Comparison of ENCODE assay signal across 8 mouse cellular contexts in the genomic region with DNA sequence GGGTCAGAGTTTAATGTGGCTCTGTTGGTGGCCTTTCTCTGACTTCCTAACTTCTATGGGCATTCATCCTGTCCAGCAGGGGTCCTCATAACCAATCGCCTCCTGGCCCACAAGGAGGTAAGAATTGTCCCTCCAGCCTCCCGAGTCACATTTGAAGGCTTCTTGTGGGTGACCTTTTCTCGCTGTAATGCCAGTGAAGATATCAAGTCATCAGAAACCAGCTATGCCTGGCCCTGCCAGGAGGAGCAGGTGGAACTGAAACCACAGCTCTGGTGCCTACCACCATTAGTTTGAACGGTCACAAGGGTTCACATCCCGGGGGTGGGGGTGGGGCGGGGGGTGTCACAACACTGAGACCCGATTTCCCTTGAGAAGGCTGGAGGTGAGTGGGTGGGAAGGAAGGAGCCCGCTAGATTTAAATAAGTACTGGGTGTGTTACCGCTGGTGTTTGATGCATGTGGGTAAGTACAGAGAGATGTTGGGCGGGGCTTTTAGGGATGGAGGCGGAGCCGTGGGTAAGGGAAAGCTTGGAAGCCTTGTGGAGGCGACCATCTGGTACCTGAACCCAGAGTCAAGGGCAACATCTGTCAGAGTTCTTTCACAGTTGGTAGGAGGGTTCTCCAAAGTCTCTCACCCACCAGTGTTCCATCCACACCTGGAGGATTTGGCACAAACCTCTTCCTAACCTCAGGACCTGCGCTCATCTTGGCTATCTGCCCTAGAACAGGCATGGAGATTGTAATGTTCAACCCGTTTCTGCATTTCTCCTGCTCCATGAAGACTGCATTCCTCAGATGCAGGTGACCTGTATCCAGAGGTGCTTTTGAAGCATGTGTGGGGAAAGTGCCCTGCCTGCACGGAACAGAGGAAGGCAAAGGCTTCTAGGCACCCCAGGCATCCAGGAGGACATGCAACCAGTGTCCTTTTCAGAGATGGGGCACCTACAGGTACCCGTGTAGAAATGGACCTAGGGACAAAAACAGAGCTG.
A peak's percentile ranks its signal among the peaks of the same experiment; 100 is the strongest.
DNase-seq lines count a peak whose midpoint lies in the region; ATAC-seq lines count a peak whose summit lies in the region.

No protein-coding gene starts in this region.

- no peaks in the 10 kb centered on the region for H3K27me3 ChIP-seq in midbrain, embryonic 11.5 days (ENCODE audit: control insufficient read depth, insufficient read depth, low read length)
- no peaks in the 10 kb centered on the region for H3K27me3 ChIP-seq in midbrain, embryonic 15.5 days (replicated peaks)
- 0 out of 2 replicates have a peak, but pooled peaks cover 7% of the 10 kb centered on the region for H3K27me3 ChIP-seq in embryonic facial prominence, embryonic 15.5 days
- H3K27me3 ChIP-seq in liver, embryonic 13.5 days, result peaks cover 8% of the 10 kb centered on the region

- DNase-seq in midbrain, embryonic 11.5 days (ENCODE audit: low spot score, missing footprints), result peak; percentile 26
- peak; percentile 33 for DNase-seq in liver, embryonic 13.5 days
- DNase-seq in thymus, postnatal 14 days, result peak; percentile 59
- DNase-seq in layer of hippocampus, adult 11-12 months (ENCODE audit: low spot score), result no peak
- no peak for DNase-seq in embryo, embryonic 10.5 days (ENCODE audit: low spot score)

- no peak overlapping the region for H3K4me2 ChIP-seq in midbrain, embryonic 11.5 days
- no peak overlapping the region for H3K4me2 ChIP-seq in midbrain, embryonic 15.5 days
- no peak overlapping the region for H3K4me2 ChIP-seq in embryonic facial prominence, embryonic 15.5 days (replicated peaks)
- peak overlapping the region; percentile 54 for H3K4me2 ChIP-seq in liver, embryonic 13.5 days

- H3K9me3 ChIP-seq in midbrain, embryonic 11.5 days (ENCODE audit: control insufficient read depth, low read length), result no peaks in the 10 kb centered on the region
- no peaks in the 10 kb centered on the region for H3K9me3 ChIP-seq in midbrain, embryonic 15.5 days
- no peaks in the 10 kb centered on the region for H3K9me3 ChIP-seq in embryonic facial prominence, embryonic 15.5 days (replicated peaks)
- H3K9me3 ChIP-seq in liver, embryonic 13.5 days (replicated peaks), result no peaks in the 10 kb centered on the region

- no peak for ATAC-seq in midbrain, embryonic 11.5 days (ENCODE audit: low FRiP score)
- ATAC-seq in midbrain, embryonic 15.5 days (replicated peaks), result no peak
- ATAC-seq in embryonic facial prominence, embryonic 15.5 days (ENCODE audit: insufficient number of reproducible peaks, low FRiP score, low TSS enrichment, low read depth), result peak; percentile 43; the same call in 1 of the 2 replicates
- ATAC-seq in liver, embryonic 13.5 days (ENCODE audit: low read depth), result peak; percentile 44; the same call in 1 of the 2 replicates
- no peak for ATAC-seq in frontal cortex, adult (ENCODE audit: low TSS enrichment)

- no peaks in the 10 kb centered on the region for H3K36me3 ChIP-seq in midbrain, embryonic 11.5 days (ENCODE audit: control insufficient read depth, insufficient read depth, low read length)
- H3K36me3 ChIP-seq in midbrain, embryonic 15.5 days (replicated peaks), result no peaks in the 10 kb centered on the region
- no peaks in the 10 kb centered on the region for H3K36me3 ChIP-seq in embryonic facial prominence, embryonic 15.5 days
- H3K36me3 ChIP-seq in liver, embryonic 13.5 days, result no peaks in the 10 kb centered on the region

- no peak overlapping the region for H3K4me3 ChIP-seq in midbrain, embryonic 11.5 days (ENCODE audit: low read depth, low read length)
- no peak overlapping the region for H3K4me3 ChIP-seq in midbrain, embryonic 15.5 days
- H3K4me3 ChIP-seq in embryonic facial prominence, embryonic 15.5 days (replicated peaks), result no peak overlapping the region
- peak overlapping the region; percentile 22 for H3K4me3 ChIP-seq in liver, embryonic 13.5 days (replicated peaks)

- WGBS in midbrain, embryonic 11.5 days, result 64% methylated on average over 17 of the region's 17 CpGs
- WGBS in midbrain, embryonic 15.5 days, result 66% methylated on average over 17 of the region's 17 CpGs
- WGBS in embryonic facial prominence, embryonic 15.5 days, result 55% methylated on average over 17 of the region's 17 CpGs
- 35% methylated on average over 17 of the region's 17 CpGs for WGBS in liver, embryonic 13.5 days (ENCODE audit: insufficient replicate concordance)

- no peak overlapping the region for H3K9ac ChIP-seq in midbrain, embryonic 11.5 days (ENCODE audit: low read length)
- no peak overlapping the region for H3K9ac ChIP-seq in midbrain, embryonic 15.5 days
- H3K9ac ChIP-seq in embryonic facial prominence, embryonic 15.5 days, result no peak overlapping the region
- H3K9ac ChIP-seq in liver, embryonic 13.5 days, result peak overlapping the region; percentile 18

- H3K27ac ChIP-seq in midbrain, embryonic 11.5 days (ENCODE audit: low read depth, low read length), result no peak overlapping the region
- H3K27ac ChIP-seq in midbrain, embryonic 15.5 days, result no peak overlapping the region
- no peak overlapping the region for H3K27ac ChIP-seq in embryonic facial prominence, embryonic 15.5 days (replicated peaks)
- no peak overlapping the region for H3K27ac ChIP-seq in liver, embryonic 13.5 days

- H3K4me1 ChIP-seq in midbrain, embryonic 11.5 days (ENCODE audit: control insufficient read depth, insufficient read depth, low read length), result no peaks in the 10 kb centered on the region
- H3K4me1 ChIP-seq in midbrain, embryonic 15.5 days, result no peaks in the 10 kb centered on the region
- no peaks in the 10 kb centered on the region; the same call in 1 of the 2 replicates for H3K4me1 ChIP-seq in embryonic facial prominence, embryonic 15.5 days
- H3K4me1 ChIP-seq in liver, embryonic 13.5 days (replicated peaks), result peaks cover 57% of the 10 kb centered on the region

Comparison
In these comparisons a context has a peak if more than half of its experiments do, and no peak if none do; other contexts are left out.
1. ATAC-seq: peak in embryonic facial prominence, embryonic 15.5 days (single experiment) and liver, embryonic 13.5 days (single experiment); none in midbrain, embryonic 11.5 days (single experiment), midbrain, embryonic 15.5 days (single experiment) and frontal cortex, adult (single experiment).
2. DNase-seq: peak in midbrain, embryonic 11.5 days (single experiment), liver, embryonic 13.5 days (single experiment) and thymus, postnatal 14 days (single experiment); none in layer of hippocampus, adult 11-12 months (single experiment) and embryo, embryonic 10.5 days (single experiment).